Mouse (Mus musculus) limb, embryonic 11.5 days (tissue): ENCODE results near the gene Olfr1362. TPM values are rescaled to one million over a fixed set of nuclear protein-coding genes. Genes with fewer than 3 reads are reported as not detected.

Experiments
- ATAC-seq: fragments of 200-750 bp; cut with Nextera tagmentation; 2 replicates; pipeline ENCODE4 v1.8.0; 2017; ENCODE audit warnings: low read depth; ENCODE audit not compliant: insufficient number of reproducible peaks, low FRiP score, low TSS enrichment
- DNase-seq: peaks from one replicate; pipeline ENCODE4 v3.0.0-alpha.2; 2015; ENCODE audit warnings: low spot score
- H3K27ac ChIP-seq: fragments of 300-500 bp; sonication (generic); replicated peaks from 2 replicates; pipeline ENCODE4 v1.5.1; 2014; ENCODE audit warnings: low read depth, mild to moderate bottlenecking, low read length
- H3K27me3 ChIP-seq: fragments of 300-500 bp; sonication (generic); 2 replicates; pipeline ENCODE4 v1.6.1; 2014; ENCODE audit warnings: mild to moderate bottlenecking, low read length, mixed read lengths; ENCODE audit not compliant: control insufficient read depth, insufficient read depth
- H3K36me3 ChIP-seq: fragments of 300-500 bp; sonication (generic); 2 replicates; pipeline ENCODE4 v1.6.1; 2014; ENCODE audit warnings: mild to moderate bottlenecking, low read length, moderate library complexity, mixed read lengths; ENCODE audit not compliant: control insufficient read depth, insufficient read depth
- H3K4me1 ChIP-seq: fragments of 300-500 bp; sonication (generic); 2 replicates; pipeline ENCODE4 v1.6.1; 2014; ENCODE audit warnings: low read length, mixed read lengths; ENCODE audit not compliant: control insufficient read depth, insufficient read depth
- H3K4me2 ChIP-seq: fragments of 300-500 bp; sonication (generic); 2 replicates; pipeline ENCODE4 v1.6.1; 2014; ENCODE audit warnings: low read depth, mild to moderate bottlenecking, moderate library complexity; ENCODE audit not compliant: severe bottlenecking
- H3K4me3 ChIP-seq: fragments of 300-500 bp; sonication (generic); 2 replicates; pipeline ENCODE4 v1.5.1; 2014; ENCODE audit warnings: low read depth, low read length
- H3K9ac ChIP-seq: fragments of 300-500 bp; sonication (generic); 2 replicates; pipeline ENCODE4 v1.6.1; 2014; ENCODE audit warnings: mild to moderate bottlenecking, low read length
- H3K9me3 ChIP-seq: fragments of 300-500 bp; sonication (generic); 2 replicates; pipeline ENCODE4 v1.6.1; 2016; ENCODE audit warnings: low read length; ENCODE audit not compliant: control insufficient read depth
- WGBS: fragments of 180-500 bp; shearing (Covaris S2); extraction: QIAGEN DNeasy Blood & Tissue Kit; methylation state at CpG from one replicate; pipeline ENCODE4 v1.1.7; 2014; 5-methylcytosine and 5-hydroxymethylcytosine counted together
- polyA plus RNA-seq: library from polyadenylated mRNA; unstranded; fragments of >200 nt; fragmentation: Nextera tagmentation; extraction: Ambion mirVana; gene quantifications from 2 replicates; pipeline ENCODE4 v1.2.1, GENCODE M21; 2014

The Olfr1362 gene
- polyA plus RNA-seq, result not detected in 2 replicates

- ATAC-seq, result no peak
- H3K27ac ChIP-seq, result no peak within 1 kb of the TSS
- no peak within 1 kb of the TSS for H3K4me2 ChIP-seq
- no peaks in the 10 kb centered on the region for H3K36me3 ChIP-seq
- no peak within 1 kb of the TSS for H3K4me3 ChIP-seq
- DNase-seq, result no peak
- no peaks in the 10 kb centered on the region for H3K4me1 ChIP-seq
- no peak within 1 kb of the TSS for H3K9ac ChIP-seq
- H3K9me3 ChIP-seq, result no peaks in the 10 kb centered on the region
- no peaks in the 10 kb centered on the region for H3K27me3 ChIP-seq
Measured at GRCm38 (mm10) chr13:21613922-21614321, at the start of gene Olfr1362. Gene Olfr1362, minus strand, starts transcription at chr13:21614022.

- Histone ChIP-seq H3K4me3 (no peak within 1 kb of the TSS), H3K9me3 (no peaks in the 10 kb centered on the region), H3K27me3 (no peaks in the 10 kb centered on the region), H3K36me3 (no peaks in the 10 kb centered on the region), H3K27ac (no peak within 1 kb of the TSS), H3K9ac (no peak within 1 kb of the TSS), H3K4me2 (no peak within 1 kb of the TSS), H3K4me1 (no peaks in the 10 kb centered on the region)
- DNase-seq (no peak), ATAC-seq (no peak)
- 48% methylated on average over 2 of the region's 2 CpGs for WGBS
Measured at GRCm38 (mm10) chr13:21663286-21663685, 49.5 kb upstream of the Olfr1362 start, which contains the start of gene Olfr1361. Gene Olfr1361, minus strand, starts transcription at chr13:21663386.

GRCm38 (mm10) chr13:21642418-21642817 is 28.6 kb upstream of the Olfr1362 start, which contains the start of gene Olfr11:
Gene Olfr11, minus strand, starts transcription at chr13:21642518.
- Histone ChIP-seq H3K9me3 (no peaks in the 10 kb centered on the region), H3K9ac (no peak within 1 kb of the TSS), H3K36me3 (no peaks in the 10 kb centered on the region), H3K4me2 (no peak within 1 kb of the TSS), H3K27ac (no peak within 1 kb of the TSS), H3K4me3 (no peak within 1 kb of the TSS), H3K27me3 (no peaks in the 10 kb centered on the region), H3K4me1 (no peaks in the 10 kb centered on the region)
- WGBS, result 86% methylated on average over 2 of the region's 2 CpGs
- ATAC-seq (no peak), DNase-seq (no peak)

- ATAC-seq, result no peak
- Histone ChIP-seq H3K9ac (no peak overlapping the region), H3K9me3 (no peaks in the 10 kb centered on the region), H3K4me2 (no peak overlapping the region), H3K27me3 (no peaks in the 10 kb centered on the region), H3K4me3 (no peak overlapping the region), H3K36me3 (no peaks in the 10 kb centered on the region), H3K27ac (no peak overlapping the region), H3K4me1 (no peaks in the 10 kb centered on the region)
- WGBS, result 67% methylated on average over 2 of the region's 2 CpGs
- no peak for DNase-seq
Measured at GRCm38 (mm10) chr13:21591618-21592017, 22.2 kb downstream of the Olfr1362 start.

- no peak within 1 kb of the TSS for H3K27ac ChIP-seq
- WGBS, result 84% methylated on average over 2 of the region's 2 CpGs
- H3K27me3 ChIP-seq, result no peaks in the 10 kb centered on the region
- H3K4me1 ChIP-seq, result no peaks in the 10 kb centered on the region
- no peak within 1 kb of the TSS for H3K9ac ChIP-seq
- no peak for DNase-seq
- ATAC-seq, result no peak
- H3K36me3 ChIP-seq, result no peaks in the 10 kb centered on the region
- no peak within 1 kb of the TSS for H3K4me3 ChIP-seq
- no peaks in the 10 kb centered on the region for H3K9me3 ChIP-seq
- no peak within 1 kb of the TSS for H3K4me2 ChIP-seq
Measured at GRCm38 (mm10) chr13:21581659-21582058, 32.2 kb downstream of the Olfr1362 start, which contains the start of gene Olfr1364. Gene Olfr1364, minus strand, starts transcription at chr13:21581759.

Other genes with a start within 250 kb of the Olfr1362 start
- gene Zkscan3, start 211.3 kb downstream of the Olfr1362 start, polyA plus RNA-seq, result 94.2 and 97.2 TPM in 2 replicates
- gene Pgbd1, start 173.0 kb downstream of the Olfr1362 start, polyA plus RNA-seq, result 5.4 and 5.7 TPM in 2 replicates
- gene Zscan26, start 160.3 kb downstream of the Olfr1362 start, polyA plus RNA-seq, result 22.0 and 25.6 TPM in 2 replicates
- gene Nkapl, start 145.5 kb downstream of the Olfr1362 start, polyA plus RNA-seq, result 2.5 and 2.8 TPM in 2 replicates
- gene Zkscan4, start 135.1 kb downstream of the Olfr1362 start, polyA plus RNA-seq, result 2.5 and 2.9 TPM in 2 replicates
- gene Gm10065, start 134.6 kb downstream of the Olfr1362 start, polyA plus RNA-seq, result 0.67 TPM in 1 of 2 replicates, not detected in the other
- 0.24 and 0.35 TPM in 2 replicates for gene AK157302, start 118.8 kb downstream of the Olfr1362 start, polyA plus RNA-seq
- 2.5 and 4.0 TPM in 2 replicates for gene Gm11273, start 112.6 kb downstream of the Olfr1362 start, polyA plus RNA-seq
- gene Zkscan8, start 82.9 kb downstream of the Olfr1362 start, polyA plus RNA-seq, result 9.6 and 13.1 TPM in 2 replicates
- 0.09 and 0.21 TPM in 2 replicates for gene Olfr1366, start 71.2 kb downstream of the Olfr1362 start, polyA plus RNA-seq
- 0.05 TPM in 1 of 2 replicates, not detected in the other for gene Olfr1535, start 54.1 kb downstream of the Olfr1362 start, polyA plus RNA-seq
- not detected in 2 replicates for gene Olfr1364, start 32.3 kb downstream of the Olfr1362 start, polyA plus RNA-seq
- not detected in 2 replicates for gene Olfr11, start 28.5 kb upstream of the Olfr1362 start, polyA plus RNA-seq
- not detected in 2 replicates for gene Olfr1361, start 49.4 kb upstream of the Olfr1362 start, polyA plus RNA-seq
- not detected in 2 replicates for gene Olfr1360, start 63.4 kb upstream of the Olfr1362 start, polyA plus RNA-seq
- gene Olfr1359, start 84.1 kb upstream of the Olfr1362 start, polyA plus RNA-seq, result not detected in 2 replicates
- 2.2 and 2.9 TPM in 2 replicates for gene Hist1h2bl, start 102.1 kb upstream of the Olfr1362 start, polyA plus RNA-seq
- gene Hist1h2ai, start 102.4 kb upstream of the Olfr1362 start, polyA plus RNA-seq, result 16.9 and 20.4 TPM in 2 replicates
- 13.2 and 15.5 TPM in 2 replicates for gene Hist1h3h, start 103.6 kb upstream of the Olfr1362 start, polyA plus RNA-seq
- 7.6 and 9.2 TPM in 2 replicates for gene Hist1h2bm, start 108.0 kb upstream of the Olfr1362 start, polyA plus RNA-seq
- 1.1 and 1.7 TPM in 2 replicates for gene Hist1h4j, start 121.0 kb upstream of the Olfr1362 start, polyA plus RNA-seq
- gene Hist1h4k, start 136.5 kb upstream of the Olfr1362 start, polyA plus RNA-seq, result 3.4 and 7.1 TPM in 2 replicates
- 6.1 and 9.4 TPM in 2 replicates for gene Hist1h2ak, start 139.8 kb upstream of the Olfr1362 start, polyA plus RNA-seq
- 1.8 and 2.6 TPM in 2 replicates for gene Hist1h2bn, start 140.1 kb upstream of the Olfr1362 start, polyA plus RNA-seq
- gene Hist1h1b, start 166.6 kb upstream of the Olfr1362 start, polyA plus RNA-seq, result 20.0 and 21.2 TPM in 2 replicates
- gene Hist1h3i, start 169.3 kb upstream of the Olfr1362 start, polyA plus RNA-seq, result 294 and 298 TPM in 2 replicates
- 7.5 and 10.7 TPM in 2 replicates for gene Hist1h2an, start 173.2 kb upstream of the Olfr1362 start, polyA plus RNA-seq
- gene Hist1h2bp, start 173.4 kb upstream of the Olfr1362 start, polyA plus RNA-seq, result 1.7 and 4.9 TPM in 2 replicates
- 21.3 and 25.2 TPM in 2 replicates for gene Hist1h2bq, start 196.2 kb upstream of the Olfr1362 start, polyA plus RNA-seq
- gene Hist1h2ao, start 196.4 kb upstream of the Olfr1362 start, polyA plus RNA-seq, result 2.5 and 3.6 TPM in 2 replicates
- gene Hist1h4m, start 197.7 kb upstream of the Olfr1362 start, polyA plus RNA-seq, result not detected in 2 replicates
- 11.8 and 15.0 TPM in 2 replicates for gene Hist1h4n, start 218.2 kb upstream of the Olfr1362 start, polyA plus RNA-seq
- gene Hist1h2ap, start 219.5 kb upstream of the Olfr1362 start, polyA plus RNA-seq, result 6,460 and 6,662 TPM in 2 replicates
- 21.5 and 24.2 TPM in 2 replicates for gene Hist1h2br, start 219.7 kb upstream of the Olfr1362 start, polyA plus RNA-seq